Mouse (Mus musculus): ENCODE results near the gene Actn1. TPM values are rescaled to one million over a fixed set of nuclear protein-coding genes. Genes with fewer than 3 reads are reported as not detected.

Actn1 gene
- total and polyA plus RNA-seq, 3 experiments, result 29.0 to 31.7 (median 30.6) TPM

GRCm38 (mm10) chr12:80141470-80141869, 118.7 kb downstream of the Actn1 start:
- WGBS, result 20% methylated on average over 7 of the region's 7 CpGs
- Histone ChIP-seq H3K27ac (no peak overlapping the region), H3K4me1 (ENCODE audit: control insufficient read depth, insufficient read depth, low read length) (peaks cover under 1% of the 10 kb centered on the region; the same call in 1 of the 2 replicates), H3K79me2 (replicated peaks; ENCODE audit: control insufficient read depth, insufficient read depth, low read length) (no peaks in the 10 kb centered on the region), H3K27me3 (ENCODE audit: control insufficient read depth, insufficient read depth, low read length) (no peaks in the 10 kb centered on the region), H3K4me3 (no peak overlapping the region), H3K36me3 (ENCODE audit: control insufficient read depth, insufficient read depth, low read length) (no peaks in the 10 kb centered on the region), H3K9ac (ENCODE audit: low read depth, low read length) (no peak overlapping the region)
- TF ChIP-seq POLR2A (IDR thresholded peaks at IDR 0.05; ENCODE audit: insufficient read depth, low read depth, low read length) (no peak), CTCF (IDR thresholded peaks at IDR 0.05) (peak; percentile 96), EP300 (IDR thresholded peaks at IDR 0.05; ENCODE audit: insufficient read depth, low read depth, low read length) (0 out of 2 replicates have a peak, but pooled peaks have one; percentile 37)
- peak; percentile 47 to 71 for DNase-seq
- intact Hi-C loops (cut with DNase I), result loop anchor here (1.0 to 2.0 kb wide), 2 partner anchors 615 to 782 kb away; no protein-coding TSS in a partner anchor

- peaks cover under 1% of the 10 kb centered on the region; the same call in 1 of the 2 replicates for H3K4me1 ChIP-seq (ENCODE audit: control insufficient read depth, insufficient read depth, low read length)
- H3K36me3 ChIP-seq (ENCODE audit: control insufficient read depth, insufficient read depth, low read length), result no peaks in the 10 kb centered on the region
- TF ChIP-seq CTCF (IDR thresholded peaks at IDR 0.05) (no peak), POLR2A (IDR thresholded peaks at IDR 0.05; ENCODE audit: insufficient read depth, low read depth, low read length) (no peak), EP300 (IDR thresholded peaks at IDR 0.05; ENCODE audit: insufficient read depth, low read depth, low read length) (no peak)
- no peaks in the 10 kb centered on the region for H3K79me2 ChIP-seq (replicated peaks; ENCODE audit: control insufficient read depth, insufficient read depth, low read length)
- intact Hi-C loops (cut with DNase I), result loop anchor here (1.0 to 2.0 kb wide), 2 partner anchors 614 to 782 kb away; no protein-coding TSS in a partner anchor
- DNase-seq, result no peak
- no peak overlapping the region for H3K9ac ChIP-seq (ENCODE audit: low read depth, low read length)
- H3K27ac ChIP-seq, result no peak overlapping the region
- 65% methylated on average over 8 of the region's 8 CpGs for WGBS
- no peak overlapping the region for H3K4me3 ChIP-seq
- no peaks in the 10 kb centered on the region for H3K27me3 ChIP-seq (ENCODE audit: control insufficient read depth, insufficient read depth, low read length)
Observed at GRCm38 (mm10) chr12:80141011-80141410, 119.2 kb downstream of the Actn1 start.

- Histone ChIP-seq H3K36me3 (ENCODE audit: control insufficient read depth, insufficient read depth, low read length) (no peaks in the 10 kb centered on the region), H3K4me1 (ENCODE audit: control insufficient read depth, insufficient read depth, low read length) (peaks cover 3% of the 10 kb centered on the region; the same call in 1 of the 2 replicates), H3K27ac (no peak overlapping the region), H3K9ac (ENCODE audit: low read depth, low read length) (no peak overlapping the region), H3K79me2 (replicated peaks; ENCODE audit: control insufficient read depth, insufficient read depth, low read length) (no peaks in the 10 kb centered on the region), H3K4me3 (no peak overlapping the region), H3K27me3 (ENCODE audit: control insufficient read depth, insufficient read depth, low read length) (no peaks in the 10 kb centered on the region)
- WGBS, result 71% methylated on average over 1 of the region's 1 CpGs
- TF ChIP-seq POLR2A (IDR thresholded peaks at IDR 0.05; ENCODE audit: insufficient read depth, low read depth, low read length), result no peak
- no peak for TF ChIP-seq CTCF (IDR thresholded peaks at IDR 0.05)
- TF ChIP-seq EP300 (IDR thresholded peaks at IDR 0.05; ENCODE audit: insufficient read depth, low read depth, low read length), result no peak
- intact Hi-C loops (cut with DNase I), result no loop called here
- DNase-seq, result no peak
Observed at GRCm38 (mm10) chr12:80137744-80138143, 122.4 kb downstream of the Actn1 start.

GRCm38 (mm10) chr12:80137246-80137645, 122.9 kb downstream of the Actn1 start:
- TF ChIP-seq CTCF (IDR thresholded peaks at IDR 0.05), result no peak
- no peak for TF ChIP-seq EP300 (IDR thresholded peaks at IDR 0.05; ENCODE audit: insufficient read depth, low read depth, low read length)
- TF ChIP-seq POLR2A (IDR thresholded peaks at IDR 0.05; ENCODE audit: insufficient read depth, low read depth, low read length), result no peak
- H3K9ac ChIP-seq (ENCODE audit: low read depth, low read length), result no peak overlapping the region
- H3K27ac ChIP-seq, result peak overlapping the region; percentile 83; the same call in 1 of the 2 replicates
- H3K27me3 ChIP-seq (ENCODE audit: control insufficient read depth, insufficient read depth, low read length), result no peaks in the 10 kb centered on the region
- intact Hi-C loops (cut with DNase I), result no loop called here
- DNase-seq, result no peak
- 80% methylated on average over 6 of the region's 6 CpGs for WGBS
- no peaks in the 10 kb centered on the region for H3K79me2 ChIP-seq (replicated peaks; ENCODE audit: control insufficient read depth, insufficient read depth, low read length)
- no peaks in the 10 kb centered on the region for H3K36me3 ChIP-seq (ENCODE audit: control insufficient read depth, insufficient read depth, low read length)
- H3K4me3 ChIP-seq, result no peak overlapping the region
- H3K4me1 ChIP-seq (ENCODE audit: control insufficient read depth, insufficient read depth, low read length), result peaks cover 3% of the 10 kb centered on the region; the same call in 1 of the 2 replicates

GRCm38 (mm10) chr12:80136264-80136930, 123.8 kb downstream of the Actn1 start:
- H3K79me2 ChIP-seq (replicated peaks; ENCODE audit: control insufficient read depth, insufficient read depth, low read length), result no peaks in the 10 kb centered on the region
- DNase-seq, result peak; percentile 51 to 69
- no peak overlapping the region for H3K4me3 ChIP-seq
- 40% methylated on average over 12 of the region's 12 CpGs for WGBS
- no peak overlapping the region for H3K9ac ChIP-seq (ENCODE audit: low read depth, low read length)
- intact Hi-C loops (cut with DNase I), result no loop called here
- no peaks in the 10 kb centered on the region for H3K36me3 ChIP-seq (ENCODE audit: control insufficient read depth, insufficient read depth, low read length)
- peaks cover 8% of the 10 kb centered on the region for H3K4me1 ChIP-seq (ENCODE audit: control insufficient read depth, insufficient read depth, low read length)
- H3K27me3 ChIP-seq (ENCODE audit: control insufficient read depth, insufficient read depth, low read length), result no peaks in the 10 kb centered on the region
- TF ChIP-seq CTCF (IDR thresholded peaks at IDR 0.05) (no peak), EP300 (IDR thresholded peaks at IDR 0.05; ENCODE audit: insufficient read depth, low read depth, low read length) (peak; percentile 94), POLR2A (IDR thresholded peaks at IDR 0.05; ENCODE audit: insufficient read depth, low read depth, low read length) (no peak)
- H3K27ac ChIP-seq, result peak overlapping the region; percentile 83

GRCm38 (mm10) chr12:80135173-80135572, 125.0 kb downstream of the Actn1 start:
- TF ChIP-seq EP300 (IDR thresholded peaks at IDR 0.05; ENCODE audit: insufficient read depth, low read depth, low read length) (no peak), CTCF (IDR thresholded peaks at IDR 0.05) (no peak), POLR2A (IDR thresholded peaks at IDR 0.05; ENCODE audit: insufficient read depth, low read depth, low read length) (no peak)
- H3K4me1 ChIP-seq (ENCODE audit: control insufficient read depth, insufficient read depth, low read length), result peaks cover 17% of the 10 kb centered on the region
- 89% methylated on average over 8 of the region's 8 CpGs for WGBS
- H3K4me3 ChIP-seq, result no peak overlapping the region
- no peaks in the 10 kb centered on the region for H3K79me2 ChIP-seq (replicated peaks; ENCODE audit: control insufficient read depth, insufficient read depth, low read length)
- no peak overlapping the region for H3K27ac ChIP-seq
- H3K9ac ChIP-seq (ENCODE audit: low read depth, low read length), result no peak overlapping the region
- DNase-seq, result no peak
- H3K27me3 ChIP-seq (ENCODE audit: control insufficient read depth, insufficient read depth, low read length), result no peaks in the 10 kb centered on the region
- intact Hi-C loops (cut with DNase I), result no loop called here
- H3K36me3 ChIP-seq (ENCODE audit: control insufficient read depth, insufficient read depth, low read length), result peaks cover 3% of the 10 kb centered on the region; the same call in 1 of the 2 replicates

Data from heart, adult 2 months (tissue).